Mouse (Mus musculus) kidney, adult 2 months (tissue): ENCODE measurements around the gene Grm1.

Experiments used
- CTCF ChIP-seq: fragments of 200-500 bp; conservative IDR thresholded peaks from 2 replicates; pipeline ENCODE4 v1.5.1; 2011; ENCODE audit warnings: low read depth, mild to moderate bottlenecking, control low read depth, low read length, moderate library complexity, mixed read lengths; ENCODE audit not compliant: insufficient read depth, insufficient read length
- POLR2A ChIP-seq: fragments of 200-500 bp; IDR thresholded peaks from one replicate; pipeline ENCODE4 v1.6.1; 2011; ENCODE audit warnings: low read depth, low read length, control low read depth

DNA sequence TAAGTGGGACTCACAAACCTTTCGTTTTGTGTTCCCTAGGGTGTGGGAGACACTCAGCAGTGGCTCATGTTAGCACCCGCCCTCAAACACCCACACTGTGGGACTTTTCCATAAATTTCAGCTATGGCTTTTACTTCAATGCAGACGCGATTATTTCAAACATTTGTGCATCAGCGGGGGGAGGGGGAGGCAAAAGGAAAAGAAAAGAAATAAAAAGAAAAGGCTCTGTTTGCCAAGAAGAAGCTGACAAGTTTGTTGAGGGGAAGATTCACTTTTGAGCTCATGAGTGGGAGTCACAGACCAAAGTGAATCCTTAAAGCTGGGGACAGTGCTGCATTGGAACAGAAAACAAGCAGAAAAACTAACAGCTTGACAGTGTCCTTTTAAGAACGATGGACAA lies 384.7 kb downstream of the Grm1 start:
- TF ChIP-seq CTCF = no peak
- TF ChIP-seq POLR2A = no peak
